Comparison of ENCODE assay signal across 19 mouse cellular contexts in the genomic region with DNA sequence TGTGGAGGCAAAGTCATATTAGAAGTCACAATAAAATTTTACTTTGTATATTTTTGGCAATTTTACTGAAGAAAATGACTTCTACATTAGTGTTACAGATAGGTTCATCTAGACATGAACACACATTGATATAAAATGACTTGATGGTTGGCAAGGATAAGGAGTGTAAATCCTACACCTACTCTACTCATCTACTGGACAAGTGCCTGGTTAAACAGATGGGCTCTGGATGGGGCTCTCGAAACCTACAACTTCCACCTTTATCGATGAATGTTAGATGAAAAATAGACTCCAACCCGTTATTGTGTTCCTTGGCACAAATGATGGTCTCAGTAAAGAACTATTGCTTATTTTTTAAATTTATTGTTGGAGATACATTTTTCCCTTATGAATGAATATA.
A peak's percentile ranks its signal among the peaks of the same experiment; 100 is the strongest.
DNase-seq lines count a peak whose midpoint lies in the region; ATAC-seq lines count a peak whose summit lies in the region.
"Had no signal": no experiment of that assay in that cellular context is flagged by ENCODE, and none has a peak within 500 bp of the region (broad histone marks: within the 10 kb centered on the region; RNA-seq: fewer than 3 reads in every experiment).

No protein-coding gene starts in this region.

- ATAC-seq in cerebellum, adult (ENCODE audit: insufficient number of reproducible peaks, low FRiP score, low TSS enrichment) = peak; percentile 97
- ATAC-seq: forebrain, embryonic 13.5 days; inflammation-experienced regulatory T-cells, adult 6 months; midbrain, embryonic 16.5 days had no signal

- DNase-seq in cerebellum, postnatal 4 days (ENCODE audit: low spot score in 2 of 2) = no peak
- DNase-seq in right cerebral cortex, adult 18-20 months = peak; percentile 25
- DNase-seq in right cerebral cortex, postnatal 14 days = no peak
- peak; percentile 44 to 61 for DNase-seq in cerebellum, postnatal 25 days
- DNase-seq in thymus, postnatal 10 days (ENCODE audit: low spot score in 2 of 2) = no peak
- no peak for DNase-seq in urinary bladder, postnatal 25 days (ENCODE audit: low spot score)
- DNase-seq: adrenal gland, postnatal 10 days; embryo, embryonic 11 days; gastrocnemius, postnatal 10 days; heart, postnatal 4 days; kidney, adult 18-20 months; lung, postnatal 4 days; retina, postnatal 1 day; right cerebral cortex, postnatal 4 days; thymus, postnatal 14 days had no signal

Comparison
In these comparisons a context has a peak if more than half of its experiments do, and no peak if none do; other contexts are left out.
1. DNase-seq: peak in right cerebral cortex, adult 18-20 months (single experiment) and cerebellum, postnatal 25 days (2 of 2); none in cerebellum, postnatal 4 days (0 of 2), right cerebral cortex, postnatal 14 days (single experiment), thymus, postnatal 10 days (0 of 2) and urinary bladder, postnatal 25 days (single experiment).